Mouse (Mus musculus) neural tube, embryonic 14.5 days (tissue): ENCODE data around the gene Alkbh6. TPM values are rescaled to one million over a fixed set of nuclear protein-coding genes. Genes with fewer than 3 reads are reported as not detected.
A peak's percentile ranks its signal among the peaks of the same experiment; 100 is the strongest.

Experiments used
- ATAC-seq: fragments of 200-750 bp; cut with Nextera tagmentation; 2 replicates; pipeline ENCODE4 v1.8.0; 2017; ENCODE audit warnings: low read depth, mild to moderate bottlenecking, moderate TSS enrichment, moderate library complexity
- H3K27ac ChIP-seq: fragments of 300-500 bp; sonication (generic); 2 replicates; pipeline ENCODE4 v1.5.1; 2014; ENCODE audit warnings: low read depth, mild to moderate bottlenecking, control low read depth, low read length, moderate library complexity, mixed read lengths
- H3K27me3 ChIP-seq: fragments of 300-500 bp; sonication (generic); 2 replicates; pipeline ENCODE4 v1.6.1; 2014; ENCODE audit warnings: low read length; ENCODE audit not compliant: control insufficient read depth, insufficient read depth
- H3K36me3 ChIP-seq: fragments of 300-500 bp; sonication (generic); 2 replicates; pipeline ENCODE4 v1.6.1; 2014; ENCODE audit warnings: low read length, mixed read lengths; ENCODE audit not compliant: control insufficient read depth, insufficient read depth
- H3K4me1 ChIP-seq: fragments of 300-500 bp; sonication (generic); 2 replicates; pipeline ENCODE4 v1.6.1; 2014; ENCODE audit warnings: low read length; ENCODE audit not compliant: control insufficient read depth, insufficient read depth
- H3K4me2 ChIP-seq: fragments of 300-500 bp; sonication (generic); 2 replicates; pipeline ENCODE4 v1.6.1; 2014; ENCODE audit warnings: mild to moderate bottlenecking, low read depth, low read length, control low read depth
- H3K4me3 ChIP-seq: fragments of 300-500 bp; sonication (generic); 2 replicates; pipeline ENCODE4 v1.5.1; 2014; ENCODE audit warnings: low read depth, low read length, control low read depth, mixed read lengths
- H3K9ac ChIP-seq: fragments of 300-500 bp; sonication (generic); replicated peaks from 2 replicates; pipeline ENCODE4 v1.6.1; 2014; ENCODE audit warnings: low read depth, mild to moderate bottlenecking, control low read depth, low read length, mixed read lengths
- H3K9me3 ChIP-seq: fragments of 300-500 bp; sonication (generic); 2 replicates; pipeline ENCODE4 v1.6.1; 2016; ENCODE audit warnings: low read length; ENCODE audit not compliant: control insufficient read depth
- WGBS: fragments of 180-500 bp; shearing (Covaris S2); extraction: QIAGEN DNeasy Blood & Tissue Kit; methylation state at CpG from one replicate; pipeline ENCODE4 v1.1.7; 2014; 5-methylcytosine and 5-hydroxymethylcytosine counted together
- polyA plus RNA-seq: library from polyadenylated mRNA; unstranded; fragments of >200 nt; fragmentation: Nextera tagmentation; extraction: Ambion mirVana; gene quantifications from 2 replicates; pipeline ENCODE4 v1.2.1, GENCODE M21; 2014

Gene Alkbh6
- polyA plus RNA-seq, result 134 and 137 TPM in 2 replicates

DNA sequence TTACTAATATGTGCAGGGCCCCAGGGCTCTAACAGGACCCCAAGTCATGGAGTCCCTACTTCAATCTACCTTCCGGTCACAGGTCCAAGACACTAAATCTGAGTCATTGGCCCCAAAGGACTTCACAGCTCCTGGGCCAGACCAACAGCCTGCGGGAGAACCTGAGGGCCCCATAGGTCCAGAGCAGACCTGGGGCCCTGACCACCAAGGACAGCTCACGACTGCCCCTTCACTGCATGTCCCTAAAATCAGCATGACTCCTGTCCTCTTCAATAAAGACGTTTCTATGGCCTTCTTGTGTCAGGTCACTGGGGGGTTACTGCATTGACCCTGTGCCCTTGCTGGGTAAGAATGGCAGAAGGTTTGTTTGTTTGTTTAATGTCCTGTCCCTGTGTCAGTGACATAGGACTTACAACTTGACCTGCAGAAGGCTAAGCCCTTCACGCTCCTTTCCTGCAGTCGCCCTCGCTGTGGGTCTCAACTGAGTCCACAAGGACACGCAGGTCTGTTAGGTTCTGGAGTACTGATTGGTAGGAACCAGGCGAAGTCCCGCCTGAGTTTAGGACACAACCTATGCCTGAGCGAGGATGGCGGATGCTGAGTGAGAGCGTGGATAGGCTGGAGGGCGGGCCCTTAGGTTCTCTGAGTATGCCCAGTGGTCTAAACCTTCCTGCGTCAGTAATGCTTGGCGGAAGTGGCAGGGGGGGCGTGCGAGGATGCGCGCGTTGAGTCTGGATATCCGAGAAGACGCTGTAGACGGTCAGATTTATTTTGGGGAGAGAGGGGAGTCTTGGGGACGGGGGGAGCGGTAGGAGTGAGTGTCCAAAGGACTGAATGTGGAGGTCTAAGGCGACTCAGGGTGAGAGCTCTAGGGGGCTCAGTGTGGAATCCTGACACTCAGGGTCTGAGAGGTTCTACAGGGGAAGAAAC, at the start of gene Alkbh6:
TSS of gene Alkbh6 (plus strand) at position 642 of the 930 bp plus-strand sequence.
- H3K4me2 ChIP-seq, result peak within 1 kb of the TSS; percentile 91
- 3% methylated on average over 27 of the region's 27 CpGs for WGBS

DNA sequence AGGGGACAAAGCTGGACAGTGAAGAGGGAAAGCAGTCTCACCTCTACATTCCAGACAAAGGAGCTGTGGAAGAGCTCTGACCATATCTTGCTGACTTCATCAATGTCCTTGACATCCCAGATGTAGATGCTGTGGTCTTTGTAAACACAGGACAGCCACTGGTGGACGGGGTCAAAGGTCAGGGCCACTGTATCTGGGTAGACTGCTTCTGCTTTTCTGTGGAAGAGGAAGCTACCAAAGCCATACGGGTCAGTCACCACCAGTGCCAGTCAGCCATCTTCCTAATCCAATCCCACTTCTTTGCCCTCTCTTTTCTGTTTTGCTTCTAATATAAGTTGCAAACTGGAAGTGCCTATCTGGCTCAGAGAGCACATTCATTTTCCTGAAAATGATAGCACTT, 43.5 kb upstream of the Alkbh6 start:
- H3K36me3 ChIP-seq, result no peaks in the 10 kb centered on the region
- no peak overlapping the region for H3K4me3 ChIP-seq
- H3K9me3 ChIP-seq, result no peaks in the 10 kb centered on the region
- H3K27ac ChIP-seq, result no peak overlapping the region
- 95% methylated on average over 2 of the region's 2 CpGs for WGBS
- H3K27me3 ChIP-seq, result no peaks in the 10 kb centered on the region
- no peak overlapping the region for H3K9ac ChIP-seq
- ATAC-seq, result no peak
- no peak overlapping the region for H3K4me2 ChIP-seq
- no peaks in the 10 kb centered on the region for H3K4me1 ChIP-seq

More for the DNA sequence above, at the start of gene Alkbh6:
- H3K36me3 ChIP-seq, result peaks cover 28% of the 10 kb centered on the region
- no peaks in the 10 kb centered on the region for H3K9me3 ChIP-seq
- H3K27me3 ChIP-seq, result no peaks in the 10 kb centered on the region
- H3K4me3 ChIP-seq, result peak within 1 kb of the TSS; percentile 48
- peak within 1 kb of the TSS; percentile 40 for H3K27ac ChIP-seq
- peaks cover 12% of the 10 kb centered on the region for H3K4me1 ChIP-seq
- H3K9ac ChIP-seq, result peak within 1 kb of the TSS; percentile 53
- ATAC-seq, result peak; percentile 100

DNA sequence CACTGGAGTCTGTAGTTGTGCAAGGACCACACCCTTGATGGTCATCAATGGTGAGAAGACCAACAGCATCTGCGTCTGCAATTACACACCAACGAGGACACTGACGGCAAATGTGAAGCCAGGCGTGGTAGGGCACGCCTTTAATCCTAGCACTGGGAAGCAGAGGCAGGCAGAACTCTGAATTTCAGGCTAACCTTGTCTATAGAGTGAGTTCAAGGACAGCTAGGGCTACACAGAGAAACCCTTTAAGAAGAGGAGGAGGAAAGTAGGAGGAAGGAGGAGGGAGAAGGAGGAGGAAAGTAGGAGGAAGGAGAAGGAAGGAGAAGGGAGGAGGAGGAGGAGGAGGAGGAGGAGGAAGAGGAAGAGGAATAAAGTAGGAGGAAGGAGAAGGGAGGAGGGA, 43.0 kb upstream of the Alkbh6 start:
- no peak for ATAC-seq

DNA sequence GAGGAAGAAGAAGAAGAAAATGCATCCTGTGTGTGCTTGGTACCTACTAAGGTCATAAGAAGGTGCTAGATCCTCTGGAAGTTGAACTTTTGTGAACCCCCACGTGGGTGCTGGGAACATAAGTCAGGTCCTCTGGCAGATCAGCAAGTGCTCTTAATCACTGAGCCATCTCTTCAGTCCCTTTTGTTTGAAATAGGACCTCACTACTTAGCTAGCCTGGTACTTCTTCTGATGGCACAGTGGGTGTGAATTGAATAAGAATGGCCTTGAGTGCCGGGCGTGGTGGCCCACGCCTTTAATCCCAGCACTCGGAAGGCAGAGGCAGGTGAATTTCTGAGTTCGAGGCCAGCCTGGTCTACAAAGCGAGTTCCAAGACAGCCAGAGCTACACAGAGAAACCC, 42.6 kb upstream of the Alkbh6 start:
- Histone ChIP-seq H3K4me1 (no peaks in the 10 kb centered on the region), H3K36me3 (no peaks in the 10 kb centered on the region), H3K27me3 (no peaks in the 10 kb centered on the region), H3K27ac (no peak overlapping the region), H3K4me2 (no peak overlapping the region), H3K4me3 (no peak overlapping the region), H3K9ac (no peak overlapping the region), H3K9me3 (no peaks in the 10 kb centered on the region)
- ATAC-seq, result no peak
- 94% methylated on average over 7 of the region's 7 CpGs for WGBS

More for the DNA sequence above, 43.0 kb upstream of the Alkbh6 start:
- no peak overlapping the region for H3K4me2 ChIP-seq
- H3K9me3 ChIP-seq, result no peaks in the 10 kb centered on the region
- 94% methylated on average over 5 of the region's 5 CpGs for WGBS
- H3K4me1 ChIP-seq, result no peaks in the 10 kb centered on the region
- no peaks in the 10 kb centered on the region for H3K27me3 ChIP-seq
- no peak overlapping the region for H3K4me3 ChIP-seq
- no peak overlapping the region for H3K9ac ChIP-seq
- no peaks in the 10 kb centered on the region for H3K36me3 ChIP-seq
- H3K27ac ChIP-seq, result no peak overlapping the region

DNA sequence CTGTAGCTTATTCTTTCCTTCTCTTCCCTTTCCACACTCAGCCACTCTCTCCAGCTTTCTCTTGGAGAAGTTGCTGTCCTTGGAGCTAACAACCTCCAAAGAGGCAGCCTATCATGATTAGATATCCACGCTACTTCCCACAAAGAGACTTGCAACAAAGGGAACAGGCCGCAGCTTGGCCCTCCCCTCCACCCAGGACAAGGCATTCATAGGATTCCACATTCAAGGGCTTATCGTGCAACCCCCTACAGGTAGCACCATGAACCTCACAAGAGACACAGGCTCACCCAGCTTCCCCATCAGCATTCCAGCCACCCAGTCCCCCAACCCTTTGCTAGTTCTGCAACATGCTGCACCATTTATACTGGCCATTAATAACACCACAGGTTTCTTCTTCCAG, 41.7 kb upstream of the Alkbh6 start:
- Histone ChIP-seq H3K27me3 (no peaks in the 10 kb centered on the region), H3K4me3 (no peak overlapping the region), H3K4me1 (no peaks in the 10 kb centered on the region), H3K9ac (0 out of 2 replicates have a peak overlapping the region, but pooled peaks have one; percentile 7), H3K4me2 (no peak overlapping the region), H3K36me3 (no peaks in the 10 kb centered on the region), H3K27ac (no peak overlapping the region), H3K9me3 (no peaks in the 10 kb centered on the region)
- WGBS, result 91% methylated on average over 3 of the region's 3 CpGs
- no peak for ATAC-seq

DNA sequence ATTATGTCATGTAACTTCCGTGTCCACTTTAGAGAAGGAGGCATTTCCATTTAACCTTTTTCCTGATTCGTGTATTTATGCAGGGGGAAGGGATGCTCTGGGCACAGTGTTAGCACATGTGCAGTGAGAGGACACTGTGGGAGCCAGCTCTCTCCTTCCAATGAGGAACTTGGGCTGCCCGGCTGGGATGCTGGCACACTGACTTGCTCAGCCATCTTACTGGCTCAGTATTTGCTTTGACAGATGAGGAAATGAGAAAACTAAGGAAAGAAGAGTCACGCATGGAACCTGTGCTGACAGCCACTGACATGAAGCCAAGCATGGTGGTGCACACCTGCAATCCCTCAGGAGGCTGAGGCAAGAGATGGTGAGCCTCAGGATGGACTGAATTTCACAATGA, 38.9 kb upstream of the Alkbh6 start:
- Histone ChIP-seq H3K4me3 (no peak overlapping the region), H3K9me3 (no peaks in the 10 kb centered on the region), H3K27me3 (no peaks in the 10 kb centered on the region), H3K36me3 (no peaks in the 10 kb centered on the region), H3K4me1 (no peaks in the 10 kb centered on the region), H3K4me2 (no peak overlapping the region), H3K9ac (no peak overlapping the region), H3K27ac (no peak overlapping the region)
- 92% methylated on average over 4 of the region's 4 CpGs for WGBS
- ATAC-seq, result no peak

DNA sequence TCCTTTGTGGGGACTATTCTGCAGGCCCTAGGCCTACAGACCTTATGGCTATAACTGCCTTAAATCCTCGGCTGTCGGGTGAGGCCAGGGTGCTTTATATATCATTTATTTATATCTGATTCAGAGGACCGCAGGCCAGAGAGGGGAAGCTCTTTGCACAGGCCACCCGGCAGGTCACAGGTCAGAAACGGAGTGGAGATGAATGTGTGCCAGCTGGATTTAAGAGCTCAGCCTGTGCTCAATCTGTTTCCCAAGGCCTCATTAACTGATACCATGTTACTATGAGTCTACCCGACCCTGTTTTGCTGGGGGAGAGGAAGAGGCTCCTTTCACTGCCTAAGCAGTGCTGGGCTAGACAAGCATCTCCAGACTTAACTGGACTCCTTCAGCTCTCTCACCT, 34.1 kb upstream of the Alkbh6 start:
- Histone ChIP-seq H3K9ac (no peak overlapping the region), H3K27ac (no peak overlapping the region), H3K4me1 (no peaks in the 10 kb centered on the region), H3K9me3 (no peaks in the 10 kb centered on the region), H3K27me3 (no peaks in the 10 kb centered on the region), H3K4me2 (no peak overlapping the region), H3K36me3 (no peaks in the 10 kb centered on the region), H3K4me3 (no peak overlapping the region)
- 78% methylated on average over 6 of the region's 6 CpGs for WGBS
- ATAC-seq, result no peak

DNA sequence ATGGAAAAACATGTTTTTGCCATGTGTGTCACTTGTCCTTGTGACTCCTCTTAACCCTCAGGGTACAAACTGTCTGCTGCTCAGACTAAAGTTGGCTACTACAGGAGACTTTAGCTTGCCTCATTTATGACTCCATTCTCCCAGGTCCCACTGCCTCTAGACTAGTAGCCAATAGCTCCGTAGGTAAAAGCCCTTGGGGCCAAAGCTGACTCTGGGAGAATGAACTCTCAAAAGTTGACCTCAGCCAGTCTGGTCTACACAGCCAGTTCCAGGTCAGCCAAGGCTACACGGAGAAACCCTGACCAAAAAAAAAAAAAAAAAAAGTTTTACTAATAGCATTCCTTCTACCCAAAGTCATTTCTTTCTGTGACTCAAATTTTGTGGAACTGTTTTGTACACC, 29.6 kb upstream of the Alkbh6 start:
- Histone ChIP-seq H3K27ac (no peak overlapping the region), H3K4me2 (no peak overlapping the region), H3K9ac (no peak overlapping the region), H3K36me3 (no peaks in the 10 kb centered on the region), H3K4me3 (no peak overlapping the region), H3K9me3 (no peaks in the 10 kb centered on the region), H3K27me3 (no peaks in the 10 kb centered on the region), H3K4me1 (0 out of 2 replicates have a peak, but pooled peaks cover 3% of the 10 kb centered on the region)
- 65% methylated on average over 2 of the region's 2 CpGs for WGBS
- no peak for ATAC-seq

DNA sequence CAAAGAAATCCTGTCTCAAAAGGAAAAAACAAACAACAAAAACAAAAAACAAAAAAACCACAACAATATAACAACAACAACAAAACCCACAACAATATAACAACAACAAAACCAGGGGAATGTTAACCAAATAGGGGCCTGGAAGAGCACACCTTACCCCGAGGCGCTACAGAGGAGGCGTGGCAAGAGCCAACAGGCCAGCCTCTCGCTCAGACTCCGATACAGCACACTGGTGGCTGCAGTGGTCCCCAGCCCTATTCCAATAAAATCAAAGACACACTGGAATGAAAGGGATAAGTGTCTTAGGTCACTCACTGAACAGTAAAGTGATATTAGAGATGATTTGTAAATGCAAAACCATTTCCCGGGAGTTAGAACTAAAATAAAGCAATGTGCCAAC, 29.0 kb upstream of the Alkbh6 start:
- Histone ChIP-seq H3K4me3 (peak overlapping the region; percentile 64), H3K9me3 (no peaks in the 10 kb centered on the region), H3K9ac (0 out of 2 replicates have a peak overlapping the region, but pooled peaks have one; percentile 37), H3K36me3 (no peaks in the 10 kb centered on the region), H3K27ac (no peak overlapping the region), H3K4me2 (peak overlapping the region; percentile 72), H3K27me3 (no peaks in the 10 kb centered on the region), H3K4me1 (0 out of 2 replicates have a peak, but pooled peaks cover 3% of the 10 kb centered on the region)
- WGBS, result 0% methylated on average over 6 of the region's 6 CpGs
- no peak for ATAC-seq
